Mouse (Mus musculus) left cerebral cortex, adult 9 months (tissue): Measurements from ENCODE around the gene Fam71a.
A peak's percentile ranks its signal among the peaks of the same experiment; 100 is the strongest.
"Not testable (repeated sequence)": the region's sequence is repeated elsewhere in the genome, so short reads cannot be mapped to it uniquely, and the experiment has no call there.

Experiments
- DNase-seq, 2 experiments: peaks; one replicate each; pipeline ENCODE4 v3.0.0; 2022; ENCODE audit warnings: low spot score in 2 of 2

The Fam71a gene

GRCm38 (mm10) chr1:191181469-191182259 lies 17.0 kb upstream of the Fam71a start:
- no peak for DNase-seq

- DNase-seq = no peak
Observed at GRCm38 (mm10) chr1:191180397-191180796, 15.8 kb upstream of the Fam71a start.

DNA sequence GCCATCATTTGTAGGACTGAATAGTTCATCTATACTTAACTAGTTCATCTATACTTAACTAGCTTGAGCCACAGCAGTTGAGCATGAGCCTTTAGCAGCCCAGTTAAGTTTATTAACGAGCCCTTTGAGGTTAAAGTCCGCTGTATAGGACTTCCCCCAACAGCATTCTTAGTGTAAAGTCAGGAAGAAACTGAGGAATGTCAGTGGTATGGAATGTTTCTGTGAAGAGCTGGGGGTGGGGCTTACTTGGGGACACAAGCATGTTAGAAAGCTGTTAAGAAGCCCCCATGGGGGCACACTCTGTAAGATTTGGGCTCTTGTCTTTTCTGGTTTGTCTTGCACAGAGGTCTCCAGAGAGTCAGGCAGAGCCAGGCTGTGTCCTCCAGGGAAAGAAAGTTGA lies 15.2 kb upstream of the Fam71a start:
- DNase-seq = no peak

DNA sequence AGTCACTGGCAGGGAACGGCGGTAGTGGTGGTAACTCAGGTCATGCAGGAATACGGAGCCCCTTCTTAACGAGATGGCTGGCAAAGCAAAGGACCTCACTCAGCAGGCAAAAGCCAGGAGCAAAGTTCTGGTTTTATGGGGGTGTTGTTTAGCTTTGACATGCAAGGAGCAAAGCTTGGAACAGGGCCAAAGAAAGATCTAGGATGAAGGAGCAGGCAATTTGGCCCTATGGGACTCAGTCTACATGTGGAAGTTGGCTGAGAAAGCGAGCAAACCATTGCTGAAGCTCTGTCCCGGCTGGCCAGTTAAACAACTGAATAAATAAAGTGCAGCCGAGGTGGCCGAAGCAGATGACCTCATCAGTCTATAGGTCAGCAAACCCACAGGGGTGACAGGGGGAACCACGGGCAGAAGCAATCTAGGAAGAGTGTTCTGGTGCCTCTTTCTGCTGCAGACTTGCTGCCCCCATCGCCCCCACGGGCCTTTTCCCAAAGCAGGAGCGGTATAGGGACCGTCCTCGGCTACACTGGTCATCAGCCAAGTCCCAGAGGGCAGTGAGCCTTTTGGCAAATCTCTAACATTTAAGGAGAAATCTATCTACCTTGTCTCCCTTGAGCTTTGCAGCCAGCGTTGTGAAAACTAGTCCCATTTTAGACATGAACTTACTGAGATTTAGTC lies 14.0 kb upstream of the Fam71a start:
- DNase-seq = no peak

DNA sequence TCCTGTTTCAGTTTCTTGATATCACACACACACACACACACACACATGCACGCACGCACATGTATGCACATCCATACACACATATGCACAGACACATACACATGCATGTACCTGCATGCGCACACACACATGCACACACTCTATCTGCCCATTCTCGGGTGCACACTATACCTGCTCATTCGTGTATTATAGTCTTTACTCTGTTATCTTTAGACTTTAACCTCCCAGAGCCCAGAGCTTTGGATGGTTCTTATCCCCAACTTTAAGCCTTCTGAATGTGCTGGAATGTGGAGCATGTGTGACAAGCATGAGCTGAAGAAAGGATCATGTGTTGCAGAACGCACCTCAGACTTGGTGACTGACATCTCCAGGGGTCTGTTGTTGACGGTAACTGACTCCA lies 12.3 kb upstream of the Fam71a start:
- DNase-seq = no peak

DNA sequence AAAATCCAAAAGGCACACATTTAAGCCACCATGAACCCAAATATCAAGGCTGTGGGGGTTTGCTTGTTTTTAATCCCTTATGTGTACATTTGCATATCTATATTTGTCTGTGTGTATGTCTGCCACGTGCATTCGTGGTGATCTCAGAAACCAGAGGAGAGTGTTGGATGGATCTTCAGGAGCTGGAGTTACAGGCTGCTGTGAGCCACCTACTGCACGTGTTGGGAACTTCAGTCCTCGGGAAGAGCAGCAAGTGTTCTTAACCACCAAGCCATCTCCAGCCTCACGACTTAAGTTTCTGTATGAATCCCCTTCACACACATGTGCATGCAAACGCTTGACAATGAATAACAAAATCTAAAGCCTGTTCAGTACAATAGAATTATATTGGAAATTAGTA lies 7.9 kb upstream of the Fam71a start:
- peak; percentile 18 to 67 for DNase-seq

- DNase-seq = no peak
Observed at GRCm38 (mm10) chr1:191170444-191170843, 5.8 kb upstream of the Fam71a start.

DNA sequence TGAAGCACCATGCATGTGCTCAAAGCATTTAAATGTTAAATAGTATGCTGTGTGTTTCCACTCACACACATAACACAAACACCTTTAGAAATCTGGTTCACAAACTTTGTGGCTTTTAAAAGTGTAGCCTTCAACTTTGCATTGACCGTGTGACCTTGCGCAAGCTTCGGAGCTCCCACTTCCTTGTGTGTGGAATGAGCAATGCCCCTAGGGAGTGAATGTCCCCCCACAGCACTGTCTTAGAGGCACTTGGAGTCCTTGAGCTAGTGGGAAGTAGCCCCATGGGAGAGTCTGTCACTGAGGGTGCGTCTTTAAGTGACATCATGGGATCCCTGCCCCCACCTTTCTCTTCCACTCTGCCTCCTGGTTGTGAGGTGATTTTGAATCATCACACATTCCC lies 1.6 kb upstream of the Fam71a start:
- no peak for DNase-seq

- DNase-seq = no peak
Observed at GRCm38 (mm10) chr1:191154314-191154713, 10.3 kb downstream of the Fam71a start.

- peak in 1 of 2 experiments; percentile 34 for DNase-seq
Observed at GRCm38 (mm10) chr1:191153052-191153451, 11.6 kb downstream of the Fam71a start.

DNA sequence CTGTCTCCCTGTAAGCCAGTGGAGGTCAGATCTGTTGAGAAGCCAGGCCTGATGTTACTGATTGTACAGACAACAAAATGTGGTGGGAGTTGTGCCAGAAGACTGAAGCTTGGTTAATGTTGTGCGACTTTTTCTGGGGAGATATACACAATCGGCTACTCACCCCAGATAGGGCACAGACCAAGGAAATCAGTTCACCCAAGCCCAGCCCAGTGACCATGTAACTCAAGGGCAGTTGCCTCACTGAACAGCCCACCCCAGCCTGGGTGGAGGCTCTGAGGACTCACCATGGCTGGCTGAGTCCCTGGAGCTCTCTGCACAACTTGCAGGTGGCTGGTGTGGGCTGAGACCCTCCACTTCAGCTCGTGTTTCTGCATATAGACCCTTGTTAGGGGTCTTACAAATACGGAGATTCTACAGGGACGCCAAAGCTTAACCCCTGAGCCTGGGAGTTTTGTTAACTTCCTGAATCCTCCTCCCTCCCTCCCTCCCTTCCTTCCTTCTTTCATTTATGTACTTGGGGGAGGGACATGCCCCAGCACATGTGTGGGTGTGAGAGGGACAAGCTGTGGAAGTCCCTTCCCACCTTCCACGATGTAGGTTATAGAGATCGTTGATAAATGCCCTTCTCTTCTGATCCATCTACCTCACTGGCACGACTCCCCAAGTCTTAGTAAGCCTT lies 13.6 kb downstream of the Fam71a start:
- DNase-seq = no peak

- not testable (repeated sequence) for DNase-seq
Observed at GRCm38 (mm10) chr1:191149489-191149888, 15.1 kb downstream of the Fam71a start.

- DNase-seq = no peak
Observed at GRCm38 (mm10) chr1:191140983-191141382, 23.6 kb downstream of the Fam71a start.

- DNase-seq = no peak
Observed at GRCm38 (mm10) chr1:191138874-191139495, 25.6 kb downstream of the Fam71a start.

DNA sequence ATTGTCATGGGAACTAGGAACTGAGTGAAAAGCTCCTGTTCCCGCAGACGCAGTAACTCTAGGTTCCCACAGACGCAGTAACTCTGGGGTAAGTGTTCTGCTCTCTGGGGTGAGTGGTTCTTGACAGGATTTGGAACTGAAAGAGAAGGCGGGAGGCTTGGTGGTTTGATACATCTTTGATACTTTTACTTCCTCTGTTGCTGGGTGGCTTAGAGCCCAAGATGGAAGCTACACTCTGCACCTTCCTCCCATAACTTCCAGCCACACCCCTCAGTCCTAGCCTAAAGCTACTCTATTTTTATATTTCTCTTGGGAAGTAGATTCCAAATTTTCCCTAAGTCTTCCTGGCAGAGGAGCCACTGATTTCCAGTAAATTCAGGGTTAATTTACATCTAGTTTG lies 26.2 kb downstream of the Fam71a start:
- no peak for DNase-seq

DNA sequence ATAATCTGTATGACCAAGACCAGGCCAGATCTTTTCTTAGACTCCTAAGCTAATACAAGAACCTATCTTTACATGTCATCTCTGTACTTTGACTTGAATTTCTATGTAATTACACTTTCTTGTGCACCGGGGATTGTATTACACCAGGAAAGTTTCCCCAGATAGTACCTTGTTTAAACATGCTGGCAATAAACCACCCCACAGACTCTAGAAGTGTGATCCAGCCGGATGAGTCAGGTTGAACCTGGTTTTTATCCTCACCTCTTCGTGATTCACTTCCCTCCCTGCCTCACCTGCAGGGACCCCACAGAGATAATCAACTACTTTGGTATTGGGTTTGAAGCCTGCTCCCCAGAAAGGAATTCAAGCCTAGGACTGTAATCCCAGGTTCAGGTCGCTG lies 29.2 kb downstream of the Fam71a start:
- no peak for DNase-seq

DNA sequence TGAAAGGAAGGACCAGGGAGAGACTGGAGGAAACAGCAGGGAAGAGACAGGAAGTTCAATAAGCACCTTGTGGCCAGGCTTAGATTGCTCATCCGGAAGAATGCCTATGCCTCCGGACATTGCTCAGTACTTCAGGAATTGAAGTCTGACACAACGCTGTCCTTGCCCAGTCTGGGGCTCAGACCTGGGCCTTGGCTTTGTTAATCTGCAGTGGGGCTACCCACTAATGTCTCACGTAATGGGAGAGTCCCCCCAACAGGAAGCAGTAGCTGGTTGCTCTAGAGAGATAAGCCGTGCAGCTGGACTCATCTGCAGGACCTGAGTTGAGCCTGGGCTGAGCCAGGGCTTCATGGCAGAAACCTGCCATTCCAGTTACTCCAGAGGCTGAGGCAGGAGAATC lies 31.7 kb downstream of the Fam71a start:
- no peak for DNase-seq

GRCm38 (mm10) chr1:191132240-191132639 lies 32.4 kb downstream of the Fam71a start:
- DNase-seq = no peak

- DNase-seq = no peak
Observed at GRCm38 (mm10) chr1:191131692-191132091, 32.9 kb downstream of the Fam71a start.

DNA sequence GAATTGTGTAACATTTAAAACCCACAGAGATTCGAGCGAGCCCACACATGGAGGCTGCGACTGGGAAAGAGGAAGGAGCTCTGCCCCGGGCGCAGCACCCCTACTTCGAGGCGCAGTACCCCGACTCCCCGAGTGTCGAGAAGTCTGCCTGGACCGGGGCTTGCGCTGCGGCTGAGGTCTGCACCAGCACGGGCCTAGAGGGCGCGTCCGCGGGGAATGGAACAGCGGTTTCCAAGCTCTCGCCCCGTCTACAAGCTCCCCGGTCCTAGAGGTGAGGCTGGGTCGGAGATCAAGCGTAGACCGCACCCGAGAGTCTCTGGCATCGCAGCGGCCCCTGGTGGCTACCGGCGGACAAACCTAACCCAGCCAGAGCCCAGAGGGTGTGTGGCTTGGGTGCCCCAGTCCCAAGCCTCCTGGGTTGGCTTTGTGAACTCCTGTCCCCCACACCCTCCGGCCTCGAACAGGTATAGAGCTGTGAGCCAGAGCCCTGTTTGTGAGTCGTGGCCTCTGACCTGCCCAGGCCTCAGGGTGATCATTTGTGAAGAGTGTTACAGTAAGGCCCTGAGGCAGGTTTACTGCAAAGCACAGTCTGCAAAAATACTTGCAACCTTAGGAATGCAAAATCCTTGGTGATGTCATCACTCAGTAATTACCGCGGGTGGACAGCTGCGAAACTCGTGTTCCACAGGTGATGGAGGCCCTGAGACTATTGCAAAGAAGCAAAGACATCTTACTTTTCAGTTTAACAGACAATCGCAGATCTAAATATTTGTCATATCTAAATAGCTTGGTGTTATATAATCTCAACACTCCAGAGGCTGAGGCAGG lies 38.6 kb downstream of the Fam71a start:
- DNase-seq = no peak

- DNase-seq = no peak
Observed at GRCm38 (mm10) chr1:191124288-191124687, 40.3 kb downstream of the Fam71a start.
